Mouse (Mus musculus) stomach, postnatal 0 days (tissue): ENCODE measurements at regions not wholly inside any gene's neighbourhood (a gene's known extent, or its start where the extent isn't known, plus 50 kb on each side); places are given as distances from the start of the nearest gene placed in this dataset.

Experiments
- ATAC-seq: fragments of 200-750 bp; cut with Nextera tagmentation; 2 replicates; pipeline ENCODE4 v1.8.0; 2017; ENCODE audit not compliant: low FRiP score, low TSS enrichment
- DNase-seq: peaks from one replicate; pipeline ENCODE4 v3.0.0-alpha.2; 2016; ENCODE audit warnings: low spot score
- H3K27ac ChIP-seq: fragments of 300-500 bp; sonication (generic); replicated peaks from 2 replicates; pipeline ENCODE4 v1.5.1; 2014; ENCODE audit warnings: mild to moderate bottlenecking, control low read depth
- H3K27me3 ChIP-seq: fragments of 300-500 bp; sonication (generic); 2 replicates; pipeline ENCODE4 v1.6.1; 2014; ENCODE audit warnings: low read length; ENCODE audit not compliant: control insufficient read depth, insufficient read depth
- H3K36me3 ChIP-seq: fragments of 300-500 bp; sonication (generic); 2 replicates; pipeline ENCODE4 v1.6.1; 2014; ENCODE audit warnings: low read length, mixed read lengths; ENCODE audit not compliant: control insufficient read depth, insufficient read depth
- H3K4me1 ChIP-seq: fragments of 300-500 bp; sonication (generic); replicated peaks from 2 replicates; pipeline ENCODE4 v1.6.1; 2014; ENCODE audit warnings: antibody characterized with exemption; ENCODE audit not compliant: control insufficient read depth, insufficient read depth
- H3K4me2 ChIP-seq: fragments of 300-500 bp; sonication (generic); replicated peaks from 2 replicates; pipeline ENCODE4 v1.6.1; 2014; ENCODE audit warnings: low read depth, mild to moderate bottlenecking, control low read depth, moderate library complexity
- H3K4me3 ChIP-seq: fragments of 300-500 bp; sonication (generic); 2 replicates; pipeline ENCODE4 v1.5.1; 2014; ENCODE audit warnings: low read depth, low read length, control low read depth
- H3K9ac ChIP-seq: fragments of 300-500 bp; sonication (generic); 2 replicates; pipeline ENCODE4 v1.6.1; 2014; ENCODE audit warnings: mild to moderate bottlenecking, low read length, control low read depth, mixed read lengths
- H3K9me3 ChIP-seq: fragments of 300-500 bp; sonication (generic); 2 replicates; pipeline ENCODE4 v1.6.1; 2016; ENCODE audit warnings: low read length; ENCODE audit not compliant: control insufficient read depth
- CTCF ChIP-seq: IDR thresholded peaks from 2 replicates; pipeline ENCODE4 v1.5.1; 2016; ENCODE audit warnings: antibody characterized with exemption, low read depth, mild to moderate bottlenecking, moderate library complexity
- EP300 ChIP-seq: optimal IDR thresholded peaks from 2 replicates; pipeline ENCODE3; 2016; ENCODE audit warnings: antibody characterized with exemption
- WGBS: fragments of 180-500 bp; shearing (Covaris S2); extraction: QIAGEN DNeasy Blood & Tissue Kit; methylation state at CpG from one replicate; pipeline ENCODE4 v1.1.7; 2014; 5-methylcytosine and 5-hydroxymethylcytosine counted together

DNA sequence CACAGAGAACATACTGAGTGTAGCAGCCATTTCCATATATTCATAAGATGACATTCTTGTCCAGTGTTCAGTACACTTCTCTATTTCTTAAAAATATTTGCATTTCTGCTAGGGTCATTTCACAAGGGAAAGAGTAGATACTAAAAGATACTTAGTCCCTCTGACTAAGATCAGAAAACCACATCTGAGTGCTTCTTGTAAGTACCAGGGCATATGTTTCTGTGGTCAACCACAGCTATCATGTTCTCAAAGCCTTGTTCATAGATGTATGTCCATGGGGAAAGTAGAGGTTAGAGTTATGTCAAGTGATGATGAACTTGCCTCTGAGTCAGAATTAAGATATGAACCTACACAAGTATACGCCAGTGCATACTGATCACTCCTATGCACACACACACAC, 279.2 kb upstream of the Clnk start:
- no peak overlapping the region for H3K9ac ChIP-seq
- TF ChIP-seq CTCF, result no peak
- TF ChIP-seq EP300, result no peak
- DNase-seq (no peak), ATAC-seq (no peak)
- no peaks in the 10 kb centered on the region for H3K36me3 ChIP-seq
- no peak overlapping the region for H3K4me3 ChIP-seq
- H3K4me2 ChIP-seq, result no peak overlapping the region
- no peak overlapping the region for H3K27ac ChIP-seq
- H3K4me1 ChIP-seq, result no peaks in the 10 kb centered on the region
- WGBS, result 93% methylated on average over 1 of the region's 1 CpGs
- no peaks in the 10 kb centered on the region for H3K9me3 ChIP-seq
- H3K27me3 ChIP-seq, result no peaks in the 10 kb centered on the region

DNA sequence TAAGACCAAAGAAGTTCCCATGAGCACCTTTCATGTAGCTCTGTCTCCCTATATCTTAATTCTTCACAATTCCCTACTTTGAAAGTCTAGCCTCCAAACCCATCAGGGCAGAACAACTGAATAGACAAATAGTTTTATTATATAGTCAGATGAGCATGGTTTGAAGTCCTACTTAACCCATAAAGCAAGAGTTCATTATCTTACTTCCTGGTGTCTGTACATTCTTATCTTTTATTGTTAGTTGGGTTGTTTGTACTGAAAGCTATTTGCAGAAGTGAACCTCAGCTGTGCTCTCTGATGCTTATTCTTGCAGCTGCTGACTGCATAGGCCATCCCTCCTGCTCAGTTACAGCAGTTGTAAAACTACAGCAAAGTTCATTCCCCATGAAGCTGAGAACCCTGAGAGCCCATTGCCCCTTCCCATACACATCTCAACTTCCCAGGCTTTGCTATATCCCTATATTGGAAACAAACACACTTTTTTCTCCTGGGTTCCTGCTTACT, 276.7 kb upstream of the Clnk start:
- H3K9me3 ChIP-seq, result no peaks in the 10 kb centered on the region
- no peaks in the 10 kb centered on the region for H3K36me3 ChIP-seq
- ATAC-seq (no peak), DNase-seq (no peak)
- H3K27ac ChIP-seq, result no peak overlapping the region
- no peaks in the 10 kb centered on the region for H3K4me1 ChIP-seq
- H3K9ac ChIP-seq, result no peak overlapping the region
- TF ChIP-seq EP300 (no peak), CTCF (no peak)
- H3K27me3 ChIP-seq, result no peaks in the 10 kb centered on the region
- no peak overlapping the region for H3K4me3 ChIP-seq
- no peak overlapping the region for H3K4me2 ChIP-seq

DNA sequence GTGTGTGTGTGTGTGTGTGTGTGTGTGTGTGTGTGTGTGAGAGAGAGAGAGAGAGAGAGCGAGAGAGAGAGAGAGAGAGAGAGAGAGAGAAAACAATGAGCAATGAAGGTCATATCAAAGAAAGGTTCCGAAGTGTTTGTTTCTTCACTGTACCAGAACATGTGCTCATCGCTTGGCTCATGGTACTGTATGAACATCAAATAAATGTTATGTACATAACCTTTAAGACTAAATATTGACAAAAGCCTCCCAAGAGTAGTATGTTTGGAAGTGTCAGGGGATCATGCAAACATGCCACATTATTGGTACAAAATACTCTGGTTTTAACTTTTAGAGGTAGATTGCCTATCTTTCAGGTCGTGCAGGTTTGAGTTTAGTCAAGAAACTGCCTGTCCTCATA, 275.3 kb upstream of the Clnk start:
- Histone ChIP-seq H3K4me2 (no peak overlapping the region), H3K27ac (no peak overlapping the region), H3K9ac (no peak overlapping the region), H3K4me3 (no peak overlapping the region), H3K4me1 (no peaks in the 10 kb centered on the region), H3K36me3 (no peaks in the 10 kb centered on the region), H3K27me3 (no peaks in the 10 kb centered on the region), H3K9me3 (no peaks in the 10 kb centered on the region)
- WGBS, result 59% methylated on average over 4 of the region's 4 CpGs
- ATAC-seq (peak; percentile 77), DNase-seq (no peak)
- no peak for TF ChIP-seq EP300
- no peak for TF ChIP-seq CTCF

DNA sequence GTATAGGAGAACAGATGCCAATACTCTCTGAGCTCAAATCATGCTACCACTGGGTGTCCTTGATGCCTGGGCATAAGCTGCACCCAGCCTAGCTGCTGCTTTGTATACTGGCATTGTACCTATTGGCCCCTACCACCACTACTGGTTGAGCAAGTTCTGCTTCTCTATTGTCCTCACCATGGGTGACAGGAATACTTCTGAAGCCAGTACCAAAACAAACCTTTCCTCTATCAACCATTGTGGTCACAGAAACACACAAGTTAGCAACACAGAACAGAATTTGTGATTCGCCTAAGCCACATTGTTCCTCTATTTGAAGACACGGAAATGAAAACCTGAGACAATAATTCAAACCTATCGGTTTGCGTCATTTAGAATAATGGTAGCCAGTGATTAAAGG, 274.3 kb upstream of the Clnk start:
- Histone ChIP-seq H3K4me2 (no peak overlapping the region), H3K27ac (no peak overlapping the region), H3K4me1 (no peaks in the 10 kb centered on the region), H3K27me3 (no peaks in the 10 kb centered on the region), H3K9ac (no peak overlapping the region), H3K4me3 (no peak overlapping the region), H3K36me3 (no peaks in the 10 kb centered on the region), H3K9me3 (no peaks in the 10 kb centered on the region)
- ATAC-seq (no peak), DNase-seq (peak; percentile 19)
- no peak for TF ChIP-seq CTCF
- TF ChIP-seq EP300, result no peak
- WGBS, result 71% methylated on average over 4 of the region's 4 CpGs

DNA sequence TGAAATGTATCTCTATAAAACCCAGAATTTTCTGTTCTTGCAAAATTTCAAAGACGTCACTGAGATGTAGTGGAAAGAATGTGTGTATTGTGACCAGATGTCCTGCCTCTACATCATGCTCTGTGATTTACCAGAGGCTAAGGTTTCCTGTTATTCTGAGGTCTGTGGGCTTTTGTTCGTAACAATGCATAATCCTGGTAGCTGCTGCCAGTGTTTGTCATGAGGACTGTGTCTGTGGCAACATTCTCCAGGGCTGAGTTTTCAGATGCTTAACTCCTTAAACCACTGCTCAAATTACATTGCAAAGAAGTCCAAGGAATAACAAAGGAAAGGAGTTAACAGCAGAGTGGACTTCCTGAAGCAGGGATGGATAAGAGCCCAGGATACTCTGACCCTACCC, 269.0 kb upstream of the Clnk start:
- Histone ChIP-seq H3K27ac (no peak overlapping the region), H3K27me3 (no peaks in the 10 kb centered on the region), H3K36me3 (no peaks in the 10 kb centered on the region), H3K9ac (no peak overlapping the region), H3K9me3 (no peaks in the 10 kb centered on the region), H3K4me2 (no peak overlapping the region), H3K4me3 (no peak overlapping the region), H3K4me1 (no peaks in the 10 kb centered on the region)
- DNase-seq, result no peak
- no peak for ATAC-seq
- WGBS, result 36% methylated on average over 2 of the region's 2 CpGs
- TF ChIP-seq EP300 (no peak), CTCF (no peak)

DNA sequence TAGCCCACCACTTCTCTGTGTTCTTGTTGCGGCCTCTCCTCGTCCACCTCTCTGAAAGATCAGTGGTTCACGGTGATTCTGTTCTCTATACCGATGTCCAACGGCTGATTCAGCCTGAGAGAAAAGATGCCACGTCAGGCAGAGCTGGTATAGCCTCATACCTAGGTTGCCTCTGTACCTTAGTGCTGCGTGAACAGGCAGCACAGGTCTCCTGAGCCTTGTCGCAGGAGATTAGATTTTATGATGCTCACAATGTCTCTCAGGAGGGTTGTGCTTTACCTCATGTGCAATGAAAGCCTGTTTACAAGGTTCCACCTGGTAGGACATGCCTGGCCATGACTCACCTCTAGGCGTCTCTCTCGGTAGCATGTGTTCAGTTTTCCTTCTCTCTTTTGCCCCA, 267.6 kb upstream of the Clnk start:
- Histone ChIP-seq H3K9ac (no peak overlapping the region), H3K36me3 (no peaks in the 10 kb centered on the region), H3K27ac (no peak overlapping the region), H3K9me3 (no peaks in the 10 kb centered on the region), H3K4me1 (no peaks in the 10 kb centered on the region), H3K4me3 (no peak overlapping the region), H3K4me2 (no peak overlapping the region), H3K27me3 (no peaks in the 10 kb centered on the region)
- ATAC-seq, result no peak
- no peak for DNase-seq
- TF ChIP-seq EP300, result no peak
- peak; percentile 37; the same call in 1 of the 2 replicates for TF ChIP-seq CTCF
- WGBS, result 68% methylated on average over 10 of the region's 10 CpGs
